Mouse (Mus musculus) spleen, postnatal 0 days (tissue): ENCODE results near the gene Papola. TPM values are rescaled to one million over a fixed set of nuclear protein-coding genes. Genes with fewer than 3 reads are reported as not detected.

ENCODE experiments used
- polyA plus RNA-seq: library from polyadenylated mRNA; unstranded; fragments of >200 nt; fragmentation: Nextera tagmentation; extraction: Ambion mirVana; gene quantifications from 2 replicates; pipeline ENCODE4 v1.2.1, GENCODE M21; 2015

Papola gene
- polyA plus RNA-seq = 112 and 117 TPM in 2 replicates

GRCm38 (mm10) chr12:105784196-105784999 is at the start of gene Papola:
Gene Papola (plus strand): TSS chr12:105784694.

Other genes starting within 250 kb of the Papola start
- gene Bdkrb2, start 221.5 kb upstream of the Papola start, polyA plus RNA-seq = 0.13 and 0.33 TPM in 2 replicates
- gene Bdkrb1, start 181.6 kb upstream of the Papola start, polyA plus RNA-seq = 0.12 and 0.24 TPM in 2 replicates
- gene Gskip, start 99.9 kb upstream of the Papola start, polyA plus RNA-seq = 18.3 and 20.0 TPM in 2 replicates
- 9.5 and 9.9 TPM in 2 replicates for gene Atg2b, start 99.5 kb upstream of the Papola start, polyA plus RNA-seq
- gene Ak7, start 78.7 kb upstream of the Papola start, polyA plus RNA-seq = 0.05 and 0.18 TPM in 2 replicates
- 125 and 145 TPM in 2 replicates for gene Vrk1, start 225.5 kb downstream of the Papola start, polyA plus RNA-seq